Mouse (Mus musculus): ENCODE data around the gene Uspl1. TPM values are rescaled to one million over a fixed set of nuclear protein-coding genes. Genes with fewer than 3 reads are reported as not detected.

Uspl1 gene
- polyA plus RNA-seq, 1 experiment from 2014 or later = 51.7 TPM

DNA sequence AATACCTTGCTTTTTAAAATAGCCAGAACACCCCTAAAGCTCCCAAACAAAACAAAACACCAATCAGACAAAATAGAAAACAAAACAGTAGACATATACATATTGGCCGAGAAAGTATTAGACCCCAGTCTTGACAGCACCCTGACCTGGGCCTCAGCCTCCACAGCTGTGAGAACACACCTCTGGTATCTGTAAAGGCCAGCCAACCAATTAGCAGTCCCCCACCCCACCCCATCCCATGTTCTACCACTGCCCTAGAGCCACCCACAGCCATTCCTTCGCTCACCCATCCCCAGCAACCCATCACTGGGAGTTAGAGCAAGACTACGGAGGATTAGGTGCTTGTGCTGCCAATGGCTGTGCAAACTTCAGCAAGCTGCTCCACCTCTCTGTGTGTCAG is 33.3 kb upstream of the Uspl1 start:
- no peak overlapping the region for H3K9ac ChIP-seq (replicated peaks)
- 97% methylated on average over 3 of the region's 3 CpGs for WGBS
- H3K27me3 ChIP-seq = no peaks in the 10 kb centered on the region
- no peaks in the 10 kb centered on the region for H3K36me3 ChIP-seq
- H3K4me2 ChIP-seq (replicated peaks) = no peak overlapping the region
- ATAC-seq (replicated peaks) = no peak
- no peaks in the 10 kb centered on the region for H3K9me3 ChIP-seq
- no peak overlapping the region for H3K27ac ChIP-seq (replicated peaks)
- no peak overlapping the region for H3K4me3 ChIP-seq
- no peaks in the 10 kb centered on the region for H3K4me1 ChIP-seq

DNA sequence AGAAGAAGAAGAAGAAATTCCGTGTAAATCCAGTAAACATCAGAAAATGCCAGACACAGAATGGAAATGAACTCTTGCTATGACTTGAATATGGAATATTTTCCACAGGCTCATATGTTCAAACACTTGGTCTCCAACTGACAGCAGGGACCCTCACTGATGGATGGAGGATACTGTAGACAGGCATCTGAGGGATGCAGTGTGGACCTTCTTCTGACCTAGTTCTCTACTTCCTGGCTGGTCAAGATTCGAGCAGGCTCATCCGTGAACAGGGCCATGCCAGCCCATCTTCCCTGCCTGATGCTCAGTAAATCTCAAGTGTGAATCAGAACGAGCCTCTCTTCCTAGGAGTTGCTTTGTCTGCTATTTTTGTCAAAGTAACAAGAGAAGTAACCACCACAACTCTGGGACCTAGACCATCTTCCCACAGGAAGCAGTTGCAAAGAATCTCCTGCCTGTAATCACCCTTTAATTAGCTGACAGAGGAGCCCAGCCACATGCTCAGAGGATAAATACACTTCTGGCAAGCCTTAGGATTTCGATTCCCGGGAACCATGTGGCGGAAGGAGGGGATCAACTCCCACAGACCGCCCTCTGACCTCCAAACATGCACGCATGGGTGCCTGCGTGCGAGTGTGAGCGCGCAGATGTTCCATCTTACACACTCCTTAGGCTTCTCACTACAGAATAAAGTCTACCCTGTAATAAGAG is 31.9 kb upstream of the Uspl1 start:
- no peaks in the 10 kb centered on the region for H3K9me3 ChIP-seq
- H3K27ac ChIP-seq (replicated peaks) = no peak overlapping the region
- no peak for ATAC-seq (replicated peaks)
- H3K36me3 ChIP-seq = no peaks in the 10 kb centered on the region
- H3K4me1 ChIP-seq = no peaks in the 10 kb centered on the region
- H3K4me2 ChIP-seq (replicated peaks) = no peak overlapping the region
- H3K4me3 ChIP-seq = no peak overlapping the region
- 53% methylated on average over 13 of the region's 13 CpGs for WGBS
- no peaks in the 10 kb centered on the region for H3K27me3 ChIP-seq
- no peak overlapping the region for H3K9ac ChIP-seq (replicated peaks)

DNA sequence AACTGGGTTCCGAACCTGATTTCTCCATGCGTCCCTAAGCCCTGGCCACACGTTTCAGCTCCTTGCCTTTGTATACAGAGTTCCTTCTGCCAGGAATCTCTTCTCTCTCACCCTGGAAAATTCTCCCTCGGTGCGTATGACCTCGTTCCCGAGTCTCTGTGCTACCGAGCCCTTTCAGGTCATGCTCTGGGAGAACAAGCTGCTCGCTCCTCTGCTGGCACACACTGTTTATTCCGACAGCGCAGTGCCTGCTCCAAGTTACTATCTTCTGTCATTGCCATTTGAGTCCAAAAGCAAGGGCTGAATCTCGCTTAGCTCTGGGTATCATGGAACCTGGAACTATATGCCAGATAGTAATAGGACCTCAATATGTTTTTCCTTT is 31.4 kb upstream of the Uspl1 start:
- H3K4me1 ChIP-seq = no peaks in the 10 kb centered on the region
- H3K27ac ChIP-seq (replicated peaks) = no peak overlapping the region
- no peak overlapping the region for H3K4me3 ChIP-seq
- H3K4me2 ChIP-seq (replicated peaks) = no peak overlapping the region
- 67% methylated on average over 12 of the region's 12 CpGs for WGBS
- H3K9me3 ChIP-seq = no peaks in the 10 kb centered on the region
- H3K9ac ChIP-seq (replicated peaks) = no peak overlapping the region
- no peaks in the 10 kb centered on the region for H3K36me3 ChIP-seq
- ATAC-seq (replicated peaks) = no peak
- no peaks in the 10 kb centered on the region for H3K27me3 ChIP-seq

DNA sequence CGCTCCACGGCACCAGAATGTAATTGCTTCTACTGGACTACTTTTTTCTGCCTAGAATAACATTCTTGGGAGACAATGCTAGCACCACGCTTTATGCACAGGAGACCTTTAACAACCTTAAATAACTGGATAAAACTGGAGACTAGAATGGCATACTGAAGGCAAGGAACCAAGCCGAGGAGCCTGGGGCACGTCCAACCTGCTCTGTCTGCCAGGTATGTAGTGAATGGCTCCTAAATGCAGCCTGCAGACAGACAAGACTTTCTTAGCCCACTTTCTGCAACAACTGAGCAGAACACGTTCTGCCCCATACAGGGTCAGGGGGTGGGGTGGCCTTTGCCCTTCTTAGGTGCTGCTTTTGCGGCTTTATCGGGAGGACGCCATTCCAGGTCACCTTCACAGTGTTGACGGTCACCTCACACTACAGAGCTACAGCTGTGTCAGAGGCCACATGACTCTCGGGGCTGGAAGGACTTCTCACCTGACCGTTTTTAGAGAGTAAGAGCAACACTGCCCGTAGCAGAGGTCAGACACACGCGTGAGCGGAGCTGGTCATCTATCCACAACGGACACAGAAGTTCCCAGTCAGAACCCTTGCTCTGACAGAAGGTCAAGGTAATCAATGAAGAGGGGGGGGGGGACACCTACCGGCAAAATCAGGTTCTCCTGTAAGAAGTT is 27.1 kb upstream of the Uspl1 start:
- H3K27ac ChIP-seq (replicated peaks) = no peak overlapping the region
- H3K4me2 ChIP-seq (replicated peaks) = no peak overlapping the region
- no peaks in the 10 kb centered on the region for H3K9me3 ChIP-seq
- no peak for ATAC-seq (replicated peaks)
- H3K4me1 ChIP-seq = no peaks in the 10 kb centered on the region
- H3K9ac ChIP-seq (replicated peaks) = no peak overlapping the region
- 92% methylated on average over 18 of the region's 18 CpGs for WGBS
- H3K27me3 ChIP-seq = no peaks in the 10 kb centered on the region
- no peak overlapping the region for H3K4me3 ChIP-seq
- no peaks in the 10 kb centered on the region for H3K36me3 ChIP-seq

DNA sequence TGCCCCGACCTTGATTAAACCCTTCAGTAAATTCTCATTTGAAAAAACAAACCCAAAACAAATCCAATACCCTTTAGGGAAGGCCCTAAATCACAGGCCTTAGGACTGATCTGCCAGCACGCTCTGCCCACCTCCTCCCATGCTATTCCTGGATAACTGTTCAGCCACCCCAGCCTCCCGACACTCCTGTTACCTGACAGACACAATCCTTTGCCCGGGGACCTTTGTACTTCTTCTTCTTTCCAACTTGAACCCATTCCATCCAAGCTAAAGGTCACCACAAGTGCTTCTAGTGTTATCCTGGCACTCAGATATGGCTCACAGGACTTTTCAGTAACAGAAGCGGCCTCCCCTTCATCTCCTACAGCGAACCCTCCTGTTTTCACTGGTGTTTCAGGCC is 25.1 kb upstream of the Uspl1 start:
- H3K27ac ChIP-seq (replicated peaks) = no peak overlapping the region
- 93% methylated on average over 6 of the region's 6 CpGs for WGBS

DNA sequence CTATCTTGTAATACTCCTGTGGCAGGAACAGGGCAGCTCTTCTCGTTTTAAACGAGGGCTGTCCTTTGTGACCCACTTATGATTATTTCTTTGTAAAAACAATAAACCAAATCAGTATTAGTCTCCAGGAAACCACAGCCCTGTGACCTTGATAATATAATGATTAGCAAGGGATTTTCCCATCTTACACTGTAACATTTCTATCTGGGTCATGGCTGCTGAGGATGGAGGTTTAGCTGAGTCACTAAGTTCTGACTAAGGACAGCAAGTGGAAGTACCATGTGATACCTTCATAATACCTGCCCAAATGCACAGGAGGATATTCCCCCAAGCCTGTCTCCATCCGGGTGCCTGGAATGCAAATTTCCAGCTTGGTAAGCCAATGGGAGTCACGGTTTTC is 23.7 kb upstream of the Uspl1 start:
- Histone ChIP-seq H3K4me1 (no peaks in the 10 kb centered on the region), H3K27ac (replicated peaks) (no peak overlapping the region), H3K36me3 (no peaks in the 10 kb centered on the region), H3K27me3 (no peaks in the 10 kb centered on the region), H3K4me2 (replicated peaks) (no peak overlapping the region), H3K9me3 (no peaks in the 10 kb centered on the region), H3K4me3 (no peak overlapping the region), H3K9ac (replicated peaks) (no peak overlapping the region)
- 81% methylated on average over 4 of the region's 4 CpGs for WGBS
- no peak for ATAC-seq (replicated peaks)

More for the DNA sequence above, 25.1 kb upstream of the Uspl1 start:
- no peaks in the 10 kb centered on the region for H3K9me3 ChIP-seq
- no peak overlapping the region for H3K4me2 ChIP-seq (replicated peaks)
- no peak overlapping the region for H3K9ac ChIP-seq (replicated peaks)
- H3K27me3 ChIP-seq = no peaks in the 10 kb centered on the region
- no peak overlapping the region for H3K4me3 ChIP-seq
- no peaks in the 10 kb centered on the region for H3K4me1 ChIP-seq
- no peak for ATAC-seq (replicated peaks)
- no peaks in the 10 kb centered on the region for H3K36me3 ChIP-seq

DNA sequence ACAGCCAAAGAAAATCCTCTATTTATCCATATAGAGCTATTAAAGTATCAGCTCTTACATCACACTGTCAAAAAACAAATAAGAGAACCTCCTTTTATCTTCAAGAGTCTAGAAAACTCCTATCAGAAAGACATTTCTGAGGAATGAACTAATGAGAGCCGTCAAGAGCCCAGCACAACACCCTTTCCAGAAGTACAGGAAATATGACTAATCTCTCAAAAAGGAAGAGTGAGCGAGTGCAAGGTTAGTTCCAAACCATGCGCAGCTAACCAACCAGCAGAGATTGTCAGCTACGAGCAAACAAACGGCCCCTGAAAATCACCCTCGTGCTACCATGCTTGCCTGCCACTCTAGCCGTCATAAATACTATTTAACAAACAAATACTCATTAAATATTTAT is 21.3 kb upstream of the Uspl1 start:
- WGBS = 77% methylated on average over 7 of the region's 7 CpGs
- no peak overlapping the region for H3K4me2 ChIP-seq (replicated peaks)

DNA sequence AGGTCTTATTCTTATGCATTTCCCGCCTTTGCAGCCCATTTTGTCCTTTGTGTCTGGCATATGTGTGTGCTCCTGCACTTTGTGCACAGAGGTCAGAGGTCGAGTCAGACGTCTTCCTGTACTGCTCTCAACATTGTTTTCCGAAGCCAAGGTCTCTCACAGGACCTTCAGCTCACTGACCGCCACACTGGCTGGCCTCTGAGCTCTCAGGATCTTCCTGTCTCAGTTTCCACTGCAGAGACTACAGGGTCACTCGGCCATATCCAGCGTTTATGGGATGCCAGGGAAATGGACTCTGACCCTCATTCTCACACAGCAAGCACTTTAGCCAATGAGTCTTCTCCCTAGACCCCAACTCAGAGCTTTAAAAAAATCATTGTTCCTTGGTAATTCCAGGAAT is 19.3 kb upstream of the Uspl1 start:
- no peak overlapping the region for H3K27ac ChIP-seq (replicated peaks)
- H3K36me3 ChIP-seq = no peaks in the 10 kb centered on the region
- no peak overlapping the region for H3K9ac ChIP-seq (replicated peaks)
- H3K4me3 ChIP-seq = no peak overlapping the region
- H3K4me1 ChIP-seq = no peaks in the 10 kb centered on the region
- H3K9me3 ChIP-seq = no peaks in the 10 kb centered on the region
- H3K4me2 ChIP-seq (replicated peaks) = no peak overlapping the region
- 66% methylated on average over 7 of the region's 7 CpGs for WGBS
- no peaks in the 10 kb centered on the region for H3K27me3 ChIP-seq
- no peak for ATAC-seq (replicated peaks)

More for the DNA sequence above, 21.3 kb upstream of the Uspl1 start:
- Histone ChIP-seq H3K9ac (replicated peaks) (no peak overlapping the region), H3K27ac (replicated peaks) (no peak overlapping the region), H3K36me3 (no peaks in the 10 kb centered on the region), H3K27me3 (no peaks in the 10 kb centered on the region), H3K4me1 (no peaks in the 10 kb centered on the region), H3K9me3 (no peaks in the 10 kb centered on the region), H3K4me3 (no peak overlapping the region)
- no peak for ATAC-seq (replicated peaks)

DNA sequence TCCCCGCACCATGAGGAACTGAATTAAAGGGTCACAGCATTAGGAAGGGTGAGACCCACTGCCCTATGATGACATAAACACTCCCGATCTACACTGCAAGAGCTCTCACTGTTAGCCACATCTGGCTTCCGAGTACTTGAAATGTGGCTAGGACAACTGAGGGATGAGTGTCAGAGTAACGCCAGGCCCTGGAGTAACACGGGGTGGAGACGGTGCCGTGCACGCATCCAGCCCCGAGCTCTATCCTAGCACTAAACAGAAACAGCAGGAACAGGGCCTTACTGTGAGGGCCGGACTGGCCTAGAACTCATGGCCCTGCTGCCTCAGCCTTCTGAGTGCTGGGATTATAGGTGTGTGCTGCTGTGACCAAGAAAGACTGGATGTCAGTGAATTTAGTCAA is 18.1 kb upstream of the Uspl1 start:
- no peak for ATAC-seq (replicated peaks)
- 91% methylated on average over 10 of the region's 10 CpGs for WGBS
- no peaks in the 10 kb centered on the region for H3K27me3 ChIP-seq

DNA sequence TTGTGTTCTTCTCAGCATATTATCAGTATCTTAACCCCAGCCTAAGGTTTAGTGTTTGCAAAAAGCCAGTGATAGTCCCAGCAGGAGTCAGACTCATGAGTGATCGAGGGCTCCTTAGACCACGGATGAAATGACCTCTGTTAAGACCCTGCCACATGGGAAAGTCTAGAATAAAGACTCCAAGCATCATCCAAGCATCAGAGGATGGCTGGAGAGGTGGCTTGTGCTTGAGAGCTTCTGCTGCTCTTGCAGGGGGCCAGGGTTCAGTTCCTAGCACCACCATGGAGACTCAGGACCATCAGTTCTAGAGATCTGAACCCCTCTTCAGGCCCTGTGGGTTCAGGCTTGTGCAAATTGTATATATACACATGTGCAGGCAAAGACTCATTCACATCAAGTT is 16.1 kb upstream of the Uspl1 start:
- Histone ChIP-seq H3K9ac (replicated peaks) (no peak overlapping the region), H3K27me3 (no peaks in the 10 kb centered on the region), H3K36me3 (no peaks in the 10 kb centered on the region), H3K4me2 (replicated peaks) (no peak overlapping the region), H3K27ac (replicated peaks) (no peak overlapping the region), H3K4me1 (no peaks in the 10 kb centered on the region), H3K9me3 (no peaks in the 10 kb centered on the region), H3K4me3 (no peak overlapping the region)
- ATAC-seq (replicated peaks) = no peak
- 95% methylated on average over 2 of the region's 2 CpGs for WGBS

More for the DNA sequence above, 18.1 kb upstream of the Uspl1 start:
- Histone ChIP-seq H3K27ac (replicated peaks) (no peak overlapping the region), H3K36me3 (no peaks in the 10 kb centered on the region), H3K4me2 (replicated peaks) (no peak overlapping the region), H3K9ac (replicated peaks) (no peak overlapping the region), H3K9me3 (no peaks in the 10 kb centered on the region), H3K4me3 (no peak overlapping the region), H3K4me1 (no peaks in the 10 kb centered on the region)

DNA sequence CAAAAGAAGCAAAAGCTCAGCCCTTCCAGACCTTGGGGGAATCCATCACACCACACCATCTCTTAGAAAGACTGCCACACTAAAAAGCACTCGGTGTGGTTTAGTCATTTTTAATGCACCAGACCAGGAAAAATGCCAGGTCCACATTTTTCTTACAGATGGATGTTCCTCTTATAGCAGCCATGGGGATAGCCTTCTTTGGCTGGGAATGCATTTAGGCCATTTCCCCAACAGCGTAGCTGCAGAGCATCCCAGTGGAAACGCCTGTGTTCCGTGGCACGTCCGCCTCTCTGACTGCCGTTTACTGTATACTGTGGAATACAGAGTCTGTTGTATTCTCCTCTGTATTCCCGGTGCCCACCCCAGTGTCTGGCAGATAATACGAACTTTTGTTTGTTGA is 15.3 kb upstream of the Uspl1 start:
- Histone ChIP-seq H3K4me1 (no peaks in the 10 kb centered on the region), H3K9me3 (no peaks in the 10 kb centered on the region)
- WGBS = 80% methylated on average over 9 of the region's 9 CpGs

DNA sequence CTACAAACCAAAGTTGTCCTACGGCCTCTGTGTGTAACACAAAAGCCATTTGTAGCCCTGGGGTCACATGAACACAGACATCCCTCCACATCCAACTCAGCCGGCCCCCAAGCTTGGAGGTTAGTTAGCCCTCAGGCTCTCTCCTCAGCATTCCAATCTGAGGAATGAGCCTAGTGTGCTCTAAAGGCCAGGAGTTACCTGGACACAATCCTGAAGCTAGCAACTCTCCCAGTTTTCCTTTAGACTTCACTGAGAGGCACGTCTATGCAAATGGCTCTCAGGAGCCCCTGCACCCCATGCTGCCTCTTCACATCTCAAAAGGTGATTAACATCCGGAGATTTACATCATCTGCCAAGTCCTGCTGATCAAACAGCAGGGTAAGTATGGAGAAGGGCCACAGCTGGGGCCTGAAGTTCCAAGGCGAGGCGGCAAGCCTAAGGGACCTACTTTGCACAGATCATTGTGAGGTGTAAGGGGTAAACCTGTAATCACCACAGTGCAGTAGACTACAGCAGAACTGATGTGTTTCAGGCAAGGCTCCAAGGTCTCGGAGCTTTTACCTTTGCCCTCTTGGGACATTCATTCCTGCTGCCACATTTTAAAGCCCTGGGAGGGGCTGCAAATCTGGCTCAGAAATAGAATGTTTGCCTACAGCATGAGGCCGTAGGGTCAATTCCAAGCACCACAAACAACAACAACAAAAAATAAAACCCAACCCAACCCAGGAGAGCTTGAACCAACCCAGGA is 13.1 kb upstream of the Uspl1 start:
- Histone ChIP-seq H3K4me1 (no peaks in the 10 kb centered on the region), H3K36me3 (no peaks in the 10 kb centered on the region), H3K4me3 (no peak overlapping the region), H3K9ac (replicated peaks) (no peak overlapping the region), H3K27me3 (no peaks in the 10 kb centered on the region), H3K9me3 (no peaks in the 10 kb centered on the region), H3K4me2 (replicated peaks) (no peak overlapping the region), H3K27ac (replicated peaks) (no peak overlapping the region)
- ATAC-seq (replicated peaks) = no peak
- 51% methylated on average over 8 of the region's 8 CpGs for WGBS

More for the DNA sequence above, 15.3 kb upstream of the Uspl1 start:
- Histone ChIP-seq H3K27me3 (no peaks in the 10 kb centered on the region), H3K9ac (replicated peaks) (no peak overlapping the region), H3K4me2 (replicated peaks) (no peak overlapping the region), H3K27ac (replicated peaks) (no peak overlapping the region), H3K4me3 (no peak overlapping the region), H3K36me3 (no peaks in the 10 kb centered on the region)
- ATAC-seq (replicated peaks) = no peak

Measured in forebrain, embryonic 15.5 days (tissue).